Mouse (Mus musculus): Measurements from ENCODE around the gene Podxl2.

Podxl2 gene

DNA sequence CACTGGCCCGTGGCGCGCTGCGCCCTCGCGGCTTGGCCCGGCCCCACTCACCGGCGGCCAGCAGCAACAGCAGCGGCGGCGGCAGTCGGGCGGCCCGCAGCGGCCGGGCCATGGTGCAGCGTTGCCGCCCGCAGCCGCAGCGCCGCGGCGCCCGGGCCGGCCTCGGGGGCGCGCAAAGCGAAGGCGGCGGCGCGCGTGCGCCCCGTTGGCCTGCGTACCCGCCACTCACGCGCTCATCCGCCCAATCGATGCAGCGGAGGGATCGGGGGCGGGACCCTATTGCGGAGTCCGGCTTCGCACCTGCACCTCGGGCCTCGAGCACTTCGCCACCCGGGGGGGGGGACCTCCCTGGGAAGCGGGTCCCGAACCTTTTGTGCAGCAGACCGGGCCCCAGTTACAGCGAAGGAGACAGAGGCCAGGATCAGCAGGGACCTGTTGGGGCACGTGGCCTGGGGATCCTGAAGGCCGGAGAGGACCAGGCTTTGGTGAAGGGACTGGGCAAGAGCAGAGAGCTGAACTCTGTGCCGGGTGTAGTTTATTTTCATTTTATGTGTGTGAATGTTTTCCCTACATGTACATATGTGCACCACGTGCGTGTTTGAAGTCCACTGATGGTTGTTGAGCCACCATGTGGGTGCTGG, at the start of gene Podxl2:
TSS of gene Podxl2 (minus strand) at position 177 of the 641 bp plus-strand sequence.
- DNase-seq = peak in 1 of 2 experiments; percentile 14

DNA sequence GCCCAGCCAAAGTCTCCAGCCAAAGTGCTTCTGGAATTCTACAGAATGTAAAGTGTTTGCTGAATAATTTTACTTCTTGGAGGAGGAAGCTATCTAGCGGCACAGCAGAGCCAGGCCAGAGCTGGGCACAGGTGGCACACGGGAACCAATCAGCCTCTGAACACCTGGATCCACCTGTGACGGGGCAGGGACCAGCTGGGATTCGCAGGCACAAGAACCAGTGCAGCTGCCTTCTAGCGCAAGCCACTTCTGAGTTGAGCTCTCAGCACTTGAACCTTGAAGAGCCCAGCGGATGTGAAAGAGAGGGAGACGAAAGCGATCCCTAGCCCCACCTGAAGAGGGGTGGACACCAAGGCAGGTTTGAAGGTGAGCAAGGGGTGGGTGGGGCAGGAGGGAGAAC, 44.0 kb upstream of the Podxl2 start:
- peak; percentile 58 to 71 for DNase-seq

DNA sequence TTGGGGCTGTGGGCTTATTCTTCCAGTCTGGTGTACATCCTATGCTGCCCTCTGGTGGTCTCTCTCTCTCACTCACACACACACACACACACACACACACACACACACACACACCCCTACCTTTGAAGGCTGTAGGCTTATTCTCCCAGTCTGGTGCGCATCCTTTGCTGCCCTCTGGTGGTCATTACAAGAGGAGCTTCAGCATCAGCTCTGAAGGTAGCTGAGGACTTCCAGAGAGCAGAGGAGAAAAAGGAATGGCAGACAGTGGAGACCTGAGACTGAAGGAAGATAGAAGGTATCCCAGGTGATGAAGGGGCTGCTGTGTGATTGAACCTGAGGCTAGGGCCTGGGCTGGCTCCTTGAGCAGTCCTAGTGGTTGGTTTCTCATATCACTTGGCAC, 41.3 kb upstream of the Podxl2 start:
- DNase-seq = no peak

DNA sequence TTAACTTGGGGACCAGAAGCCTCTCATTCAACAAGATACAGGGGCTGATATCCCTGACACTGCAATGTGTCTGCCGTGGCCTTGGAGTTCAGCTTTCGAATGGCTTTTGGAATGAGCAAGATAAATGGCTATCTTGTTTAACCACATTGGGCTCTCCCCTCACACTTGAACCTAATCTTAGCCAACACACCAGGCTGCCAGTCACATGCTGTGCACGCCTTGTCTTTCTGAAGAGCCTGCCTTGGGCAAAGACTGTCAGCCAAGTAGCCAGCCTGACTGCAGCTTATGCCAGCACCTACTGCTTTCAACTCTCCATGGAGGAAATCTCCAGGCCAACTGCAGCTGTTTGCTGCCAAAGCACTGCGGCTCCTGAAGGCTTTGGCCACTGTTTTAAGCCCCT, 40.7 kb upstream of the Podxl2 start:
- no peak for DNase-seq

DNA sequence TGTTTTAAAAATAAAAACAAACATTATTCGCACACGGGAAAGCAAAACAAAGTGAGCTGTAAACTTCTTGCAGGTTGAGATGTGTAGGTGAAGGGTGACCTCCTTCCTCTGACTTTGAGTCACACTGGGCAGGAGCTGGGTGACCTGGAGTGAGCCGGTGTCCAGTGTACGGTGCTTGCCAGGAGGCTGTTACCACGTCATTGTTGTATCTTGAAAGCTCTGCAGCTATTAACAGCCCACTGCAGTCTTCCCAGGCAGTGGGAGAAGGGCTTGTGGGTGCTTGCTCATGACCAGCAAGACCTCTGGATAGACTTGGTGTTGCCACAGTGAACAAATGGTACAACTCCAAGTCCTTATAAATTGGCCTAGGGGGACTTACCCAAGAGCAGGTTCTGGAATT, 40.0 kb upstream of the Podxl2 start:
- DNase-seq = no peak

DNA sequence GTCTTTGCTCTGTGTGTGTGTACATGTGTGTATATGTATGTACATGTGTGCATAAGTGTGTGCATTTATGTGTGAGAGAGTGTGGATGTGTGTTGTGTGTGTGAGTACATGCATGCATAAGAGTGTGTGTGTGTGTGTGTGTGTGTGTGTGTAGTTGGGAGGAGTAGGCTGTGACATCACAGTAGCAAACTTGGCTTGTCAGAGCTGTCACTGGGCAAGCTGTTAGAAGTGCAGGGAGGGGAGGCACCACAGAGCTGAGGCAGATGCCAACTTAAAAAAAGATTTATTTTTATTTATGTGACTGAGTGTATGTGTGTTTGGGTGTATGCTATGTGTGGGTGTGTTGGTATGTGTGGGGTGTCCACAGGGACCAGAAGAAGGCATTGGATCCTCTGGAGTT, 38.6 kb upstream of the Podxl2 start:
- no peak for DNase-seq

DNA sequence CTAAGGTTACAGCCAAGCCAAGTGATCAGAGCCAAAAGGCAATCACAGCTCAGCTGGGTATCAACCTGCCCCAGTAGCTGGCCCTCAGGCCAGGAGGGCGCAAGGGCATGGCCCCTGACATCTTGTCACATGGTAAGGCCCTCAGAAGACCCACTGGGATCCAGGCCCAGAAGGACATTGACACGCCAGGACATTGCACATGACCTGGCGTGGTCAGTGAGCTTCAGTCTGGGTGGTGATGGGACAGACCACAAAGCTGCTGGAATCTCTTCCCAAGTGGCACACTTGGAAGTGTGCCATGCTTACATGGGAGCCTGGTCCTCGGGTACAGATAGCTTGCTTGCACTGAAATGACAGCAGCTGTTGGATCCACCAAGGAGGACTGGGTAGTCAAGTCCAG, 38.2 kb upstream of the Podxl2 start:
- DNase-seq = no peak

DNA sequence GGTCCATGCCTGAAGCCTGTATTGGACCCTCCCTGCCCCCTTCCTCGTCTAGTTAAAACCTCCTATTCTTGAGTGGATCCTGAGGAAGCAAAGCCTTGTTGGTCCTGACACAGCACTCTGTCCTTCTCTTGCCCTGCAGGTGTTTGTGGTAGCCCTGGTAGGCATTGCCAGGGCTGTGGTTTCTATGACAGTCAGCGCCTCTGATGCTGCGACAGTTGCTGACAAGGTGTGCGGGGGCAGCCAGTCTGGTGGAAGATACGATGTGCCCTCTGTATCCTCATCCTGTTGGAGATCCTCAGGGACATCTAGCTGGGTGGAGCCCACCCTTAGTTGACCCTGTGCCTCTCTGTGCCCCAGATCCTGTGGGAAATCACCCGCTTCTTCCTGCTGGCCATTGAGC, 34.3 kb upstream of the Podxl2 start:
- no peak for DNase-seq

DNA sequence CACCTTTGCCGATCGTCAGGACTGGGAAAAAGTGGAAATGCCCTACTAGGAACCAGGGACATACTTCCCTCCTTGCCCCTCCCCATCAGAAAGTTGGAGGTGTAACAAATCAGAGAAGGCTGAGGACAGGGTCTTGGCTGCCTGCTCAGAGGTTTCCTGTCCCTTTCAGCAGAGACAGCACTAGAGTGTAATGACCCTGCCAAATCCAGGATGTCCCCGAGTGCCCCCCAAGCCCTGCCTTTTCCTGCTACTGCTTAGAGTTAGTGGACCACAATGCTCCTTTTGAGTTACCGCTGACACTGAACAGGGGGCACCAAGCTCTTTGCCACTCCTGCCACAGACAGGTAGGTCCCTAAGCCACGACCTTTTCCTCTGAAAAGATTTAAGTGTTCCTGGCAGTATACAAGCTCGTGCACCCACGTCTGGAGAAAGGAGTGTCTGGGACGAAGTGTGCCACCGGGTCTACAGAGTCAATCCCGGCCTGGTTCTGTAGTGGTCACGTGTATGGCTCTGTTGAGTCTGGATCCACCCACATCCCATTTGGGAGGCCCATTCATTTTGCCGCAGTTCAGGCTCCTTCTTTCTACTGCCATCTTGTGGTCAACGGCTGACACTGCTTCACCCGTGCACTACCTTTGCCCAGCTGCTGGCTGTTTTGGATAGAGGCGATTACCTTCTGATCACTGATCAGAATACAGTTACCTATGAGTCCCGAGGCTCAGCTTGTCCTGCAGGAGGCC, 31.7 kb upstream of the Podxl2 start:
- peak; percentile 74 to 81 for DNase-seq

DNA sequence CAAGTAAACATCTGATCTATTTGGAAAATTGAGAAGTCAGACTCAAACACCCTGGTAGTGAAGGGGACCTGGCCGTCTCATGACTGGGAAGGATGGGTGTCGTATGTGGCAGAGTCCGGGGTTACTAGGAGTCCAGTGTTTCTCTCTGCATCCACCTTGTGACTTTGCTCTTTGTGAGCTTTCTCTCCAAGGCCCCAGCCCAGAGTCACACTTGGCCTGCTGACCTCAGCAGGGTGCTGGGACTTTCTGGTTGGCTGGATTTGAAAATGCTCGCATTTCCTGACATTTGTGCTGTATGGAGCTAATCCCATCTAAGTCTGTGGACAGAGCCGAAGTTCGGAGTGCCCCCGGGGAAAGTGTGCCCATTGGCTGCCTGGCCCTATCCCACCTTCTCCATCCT, 30.2 kb upstream of the Podxl2 start:
- no peak for DNase-seq

DNA sequence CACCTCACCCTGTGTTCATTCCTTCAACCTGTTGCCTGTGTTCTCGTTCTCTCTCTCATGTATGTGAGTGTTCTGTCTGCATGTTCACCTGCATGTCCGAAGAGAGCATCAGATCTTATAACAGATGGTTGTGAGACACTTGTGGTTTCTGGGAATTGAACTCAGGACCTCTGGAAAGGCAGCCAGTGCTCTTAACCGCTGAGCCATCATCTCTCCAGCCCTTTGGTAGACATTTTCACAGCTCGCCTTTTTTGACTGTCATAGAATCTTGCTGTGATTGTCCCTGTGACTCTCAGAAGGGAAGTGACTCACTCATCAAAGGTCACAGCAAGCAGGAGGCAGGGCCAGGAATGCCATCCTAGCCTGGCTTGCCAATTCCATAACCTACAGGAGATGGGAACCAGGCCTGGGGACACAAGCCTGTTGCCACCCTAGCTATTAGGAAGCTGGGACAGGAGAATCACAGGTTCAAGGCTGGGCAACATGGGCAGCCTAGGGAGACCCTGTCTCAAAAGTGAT, 29.7 kb upstream of the Podxl2 start:
- no peak for DNase-seq

DNA sequence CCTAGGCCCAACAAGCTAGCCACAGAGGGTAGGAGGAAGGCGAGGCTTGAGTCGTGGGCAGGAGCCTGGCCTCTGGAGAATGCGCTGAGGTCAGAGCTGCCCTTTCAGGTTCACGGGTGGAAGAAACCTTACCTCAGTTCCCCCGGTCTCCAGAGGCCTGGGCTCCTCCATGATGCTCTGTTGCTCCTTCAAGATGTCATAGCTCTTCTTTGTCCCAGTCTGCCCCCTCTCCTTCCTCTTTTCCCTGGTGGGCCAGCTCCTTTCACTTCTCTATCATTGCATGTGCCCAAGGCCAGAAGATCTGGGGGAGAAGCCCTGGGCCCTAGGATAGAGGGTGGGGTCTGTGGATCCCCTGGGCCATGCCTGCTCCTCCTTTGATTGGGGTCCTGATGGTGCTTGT, 28.9 kb upstream of the Podxl2 start:
- DNase-seq = no peak

DNA sequence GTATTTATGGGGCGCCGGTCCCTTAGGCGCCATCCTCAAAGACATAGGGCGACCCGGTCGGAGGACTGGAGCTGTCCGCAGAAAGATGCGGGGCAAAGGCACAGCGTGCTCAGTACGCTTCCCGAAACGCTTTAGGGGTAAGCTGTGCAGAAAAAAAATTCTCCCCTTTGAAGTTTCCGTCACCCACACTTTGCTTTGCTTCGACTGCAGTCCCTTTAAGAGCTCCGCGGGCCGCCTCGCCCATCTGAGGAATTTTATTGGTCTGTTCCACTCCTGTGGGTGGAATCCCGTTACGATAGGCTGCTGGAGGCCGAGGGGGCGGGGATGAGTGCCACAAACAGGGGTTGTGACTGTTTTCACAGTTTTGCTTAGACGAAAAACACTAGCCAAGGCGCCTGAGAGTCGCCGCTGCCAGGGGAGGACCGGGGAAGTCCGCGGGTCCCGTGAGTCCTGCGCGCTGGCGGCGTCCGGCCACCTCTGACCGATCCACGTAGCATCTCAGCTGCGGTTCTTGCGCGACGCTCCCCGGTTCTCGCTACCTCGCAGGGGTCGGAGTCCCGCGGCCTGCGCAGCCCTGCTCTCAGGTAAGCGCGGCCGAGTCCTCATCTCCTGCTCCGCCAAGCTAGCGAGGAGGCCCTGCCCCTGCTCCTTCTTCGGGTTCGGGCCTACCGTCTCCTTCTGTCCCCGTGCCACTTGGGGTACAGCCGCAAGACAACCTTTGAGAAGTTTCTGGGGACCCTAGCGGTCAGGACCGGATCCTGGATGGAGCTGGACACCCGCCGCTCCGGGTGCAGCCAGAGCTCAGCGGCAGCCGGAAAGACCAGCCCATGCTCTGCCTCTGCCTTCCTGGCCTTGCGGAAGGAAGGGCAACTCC, 27.3 kb upstream of the Podxl2 start, which contains the start of gene Tpra1:
TSS of gene Tpra1 (plus strand) at position 305 of the 874 bp plus-strand sequence.
- DNase-seq = peak; percentile 97

DNA sequence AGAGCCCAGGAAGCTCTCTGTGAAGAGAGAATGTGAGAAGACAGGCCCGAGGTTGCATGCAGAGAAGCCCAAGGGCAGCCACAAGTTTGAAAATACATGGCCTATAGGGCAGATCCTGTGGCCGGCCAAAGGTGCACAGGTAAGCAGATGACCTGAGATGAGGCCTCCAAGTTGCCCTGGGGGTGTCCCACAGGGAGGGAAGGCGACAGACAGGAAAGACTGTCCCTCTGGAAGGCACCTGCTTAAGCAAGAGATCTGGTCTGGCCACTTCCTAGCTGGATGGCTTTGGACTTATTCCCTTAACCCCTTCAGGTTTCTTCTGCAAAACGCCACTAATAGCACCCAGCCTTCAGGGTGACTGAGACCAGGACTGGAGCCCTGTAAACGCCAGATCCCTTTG, 26.6 kb upstream of the Podxl2 start:
- peak; percentile 48 to 51 for DNase-seq

DNA sequence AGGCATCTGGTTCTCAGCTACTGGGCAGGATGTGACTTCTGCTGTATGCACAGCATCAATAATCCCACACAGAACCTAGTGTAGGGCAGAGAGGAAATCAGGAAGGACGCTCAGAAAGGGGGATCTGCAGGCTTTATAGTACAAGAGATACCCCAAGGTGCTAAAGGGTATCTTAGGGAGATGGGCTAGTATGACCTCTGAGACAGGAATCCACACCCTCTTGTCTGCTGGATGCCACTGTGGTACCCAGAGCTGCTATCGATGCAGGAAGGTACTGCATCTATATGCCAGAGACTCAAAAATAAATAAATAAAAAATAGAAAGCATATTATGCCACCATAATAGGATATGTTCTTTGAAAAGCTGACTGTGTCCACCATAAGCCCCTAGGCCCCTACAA, 24.8 kb upstream of the Podxl2 start:
- no peak for DNase-seq

DNA sequence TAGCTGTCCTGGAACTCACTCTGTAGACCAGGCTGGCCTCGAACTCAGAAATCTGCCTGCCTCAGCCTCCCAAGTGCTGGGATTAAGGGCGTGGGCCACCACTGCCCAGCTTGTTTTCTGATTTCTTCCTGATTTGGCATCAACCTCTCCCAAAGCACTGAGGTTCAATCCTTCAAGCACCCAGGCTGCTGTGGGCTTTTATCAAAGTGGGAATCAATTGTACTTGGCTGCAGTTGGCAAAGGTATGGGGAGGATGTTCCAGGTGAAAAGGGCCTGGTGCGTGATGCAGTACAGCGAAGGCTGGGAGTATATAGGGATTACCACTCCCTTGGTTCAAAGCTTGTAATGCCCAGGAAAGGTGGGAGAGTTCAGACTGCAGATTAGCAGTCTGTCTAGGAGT, 24.2 kb upstream of the Podxl2 start:
- DNase-seq = no peak

DNA sequence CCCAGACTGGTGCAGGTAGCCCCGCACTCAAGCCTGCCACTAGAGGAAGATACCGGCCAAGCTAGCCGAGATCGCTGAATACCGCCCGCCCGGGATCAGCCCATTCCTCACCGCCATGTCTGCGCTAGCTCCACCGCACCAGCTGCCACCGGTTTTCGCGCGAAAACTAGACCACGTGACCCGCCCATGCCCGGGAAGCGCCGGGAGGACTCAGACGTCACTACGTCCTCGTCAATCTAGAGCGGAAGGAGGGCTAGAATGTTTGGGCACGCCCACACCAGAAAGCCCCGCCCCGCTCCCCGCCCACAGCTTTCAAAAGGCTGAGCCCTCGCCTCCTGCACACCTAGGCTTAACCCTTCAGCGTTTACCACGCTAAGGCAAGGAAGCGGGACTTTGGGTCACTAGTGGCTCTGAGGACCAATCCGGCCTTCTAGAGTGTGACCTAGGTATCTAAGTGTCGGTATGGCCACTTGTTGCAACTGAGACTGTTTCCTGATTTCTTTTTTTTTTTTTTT, 23.7 kb upstream of the Podxl2 start, which contains the start of gene Mcm2:
TSS of gene Mcm2 (minus strand) at position 247 of the 515 bp plus-strand sequence.
- peak; percentile 95 to 98 for DNase-seq

DNA sequence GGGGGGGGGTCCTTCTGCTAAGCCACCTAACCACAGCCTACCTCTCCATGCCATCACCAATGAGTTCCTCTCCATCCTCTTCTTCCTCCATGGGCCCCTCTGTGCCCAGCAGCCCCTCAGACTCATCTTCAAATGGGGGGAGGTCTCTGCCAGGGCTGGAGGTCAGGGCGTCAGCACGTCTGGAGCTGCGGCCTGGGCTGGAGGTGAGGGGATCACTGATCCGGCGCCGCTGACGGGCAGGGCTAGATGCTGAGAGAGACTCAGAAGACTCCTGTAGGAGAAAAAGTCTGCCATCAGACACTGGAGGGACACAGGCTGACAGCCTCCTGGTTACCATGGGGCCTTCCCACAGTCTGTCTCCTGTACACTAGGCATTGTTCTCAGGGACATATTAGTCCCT, 22.4 kb upstream of the Podxl2 start:
- no peak for DNase-seq

DNA sequence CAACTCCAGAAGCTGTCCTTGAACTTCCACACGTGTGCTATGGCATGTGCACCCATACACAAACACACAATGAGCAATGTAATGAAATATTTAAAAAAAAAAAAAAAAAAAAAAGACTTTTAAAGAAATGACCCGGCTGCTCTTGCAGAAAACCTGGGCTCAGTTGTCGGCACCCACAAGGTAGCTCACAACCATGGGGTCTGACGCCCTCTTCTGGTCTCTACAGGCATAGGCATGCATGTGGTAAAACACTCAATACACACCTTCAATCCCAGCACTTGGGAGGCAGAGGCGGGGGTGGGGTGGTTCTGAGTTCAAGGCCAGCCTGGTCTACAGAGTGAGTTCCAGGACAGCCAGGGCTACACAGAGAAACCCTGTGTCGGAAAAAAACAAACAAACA, 21.1 kb upstream of the Podxl2 start:
- no peak for DNase-seq

DNA sequence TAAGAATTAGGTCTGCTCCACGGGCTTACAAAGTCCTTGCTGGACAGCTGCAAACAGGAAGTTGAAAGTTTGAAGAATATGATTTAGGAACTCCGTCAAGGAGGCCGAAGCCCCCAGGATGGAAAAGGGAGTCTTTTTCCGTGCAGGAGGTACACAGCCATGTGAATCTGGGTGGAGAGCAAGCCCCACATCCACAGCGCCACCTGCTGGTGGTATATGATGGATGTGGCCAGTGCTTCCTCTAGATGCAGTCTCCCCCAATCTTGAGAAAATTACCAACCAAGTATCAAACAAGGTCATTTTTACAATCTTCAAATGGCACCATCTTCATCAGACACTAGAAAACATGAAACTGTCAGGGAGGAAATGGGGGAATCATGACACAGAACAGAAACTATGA, 18.7 kb upstream of the Podxl2 start:
- peak in 1 of 2 experiments; percentile 38 for DNase-seq

DNA sequence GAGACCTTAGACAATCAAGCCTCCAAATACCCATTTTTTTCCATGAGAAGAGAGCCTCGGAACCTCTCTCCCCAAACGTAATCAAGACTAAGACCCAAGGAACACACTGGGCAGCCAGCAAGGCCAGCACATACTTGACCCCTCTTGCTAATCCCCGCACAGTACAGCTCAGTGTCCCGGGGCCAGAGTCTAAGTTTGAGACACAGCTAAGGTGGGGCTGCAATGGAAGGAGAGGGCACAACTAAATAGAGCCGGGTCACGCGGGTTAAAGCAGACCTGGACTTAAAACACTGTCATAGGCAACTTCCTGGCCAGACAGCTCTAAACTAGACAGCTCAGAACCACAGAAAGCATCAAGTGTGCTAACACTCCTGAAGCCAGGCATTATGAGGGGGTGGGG, 16.0 kb upstream of the Podxl2 start:
- DNase-seq = no peak

DNA sequence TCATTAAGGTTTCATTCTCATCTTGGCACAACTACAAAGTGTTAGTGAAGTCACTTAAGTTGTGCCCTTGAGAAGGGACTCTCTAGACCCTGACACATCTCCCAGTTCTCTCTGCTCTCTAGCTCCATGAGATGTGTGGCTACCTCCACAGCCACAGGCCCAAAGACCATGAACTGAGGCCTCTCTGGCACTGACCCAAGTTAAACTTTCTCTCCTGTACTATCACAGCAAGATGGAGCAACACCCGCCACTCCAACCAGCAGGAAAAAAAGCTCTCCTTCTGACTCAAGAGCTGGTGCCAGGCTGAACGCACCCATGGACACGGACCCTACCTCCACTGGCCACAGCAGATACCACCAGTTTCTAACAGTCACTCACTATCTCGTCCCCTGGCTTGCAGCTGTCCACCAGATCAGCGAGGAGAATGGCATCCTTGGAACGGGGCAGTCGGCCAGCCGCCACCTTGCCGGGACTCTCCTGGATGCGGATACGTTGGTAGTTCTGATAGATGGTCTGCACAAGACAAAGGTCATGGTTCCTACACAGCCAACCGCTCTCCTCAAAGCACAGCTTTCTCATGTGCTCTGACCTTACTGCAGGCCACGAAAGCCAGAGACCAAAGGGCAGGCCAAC, 14.7 kb upstream of the Podxl2 start:
- peak in 1 of 2 experiments; percentile 35 for DNase-seq
